Mouse (Mus musculus) thymus, adult 2 months (tissue): ENCODE measurements around the gene Osbp2.

Experiments
- CTCF ChIP-seq: fragments of 200-500 bp; IDR thresholded peaks from 2 replicates; pipeline ENCODE4 v1.5.1; 2012; ENCODE audit warnings: mild to moderate bottlenecking, control low read depth, low read length, moderate library complexity, borderline replicate concordance; ENCODE audit not compliant: control insufficient read depth, poor library complexity, insufficient read depth; ENCODE audit errors: extremely low read depth
- POLR2A ChIP-seq: fragments of 200-500 bp; IDR thresholded peaks from 2 replicates; pipeline ENCODE4 v1.6.1; 2012; ENCODE audit warnings: mild to moderate bottlenecking, low read length, control low read depth, moderate library complexity; ENCODE audit not compliant: control insufficient read depth, poor library complexity, insufficient read depth; ENCODE audit errors: extremely low read depth

DNA sequence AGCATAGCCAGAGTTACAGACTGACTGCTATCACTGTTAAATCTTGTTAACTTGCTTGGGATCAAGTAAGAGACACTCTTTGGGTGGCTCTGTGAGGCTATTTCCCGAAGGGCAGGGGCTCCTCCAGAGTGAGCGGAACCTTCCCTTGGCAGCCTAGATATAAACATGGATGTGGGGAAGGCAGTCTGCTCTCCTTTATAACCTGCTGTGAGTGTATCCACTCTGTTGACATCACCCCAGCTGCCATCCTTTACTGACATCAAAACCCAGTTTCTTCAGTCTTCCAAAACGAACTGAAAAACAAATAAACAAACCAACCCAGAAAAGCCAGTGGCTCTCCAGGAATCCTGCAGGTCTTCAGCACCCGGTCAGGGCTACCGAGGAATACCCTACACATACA is 39.6 kb downstream of the Osbp2 start:
- TF ChIP-seq CTCF (no peak), POLR2A (no peak)
